Mouse (Mus musculus) liver, embryonic 16.5 days (tissue): ENCODE results near the gene Fdxr. TPM values are rescaled to one million over a fixed set of nuclear protein-coding genes. Genes with fewer than 3 reads are reported as not detected.
A peak's percentile ranks its signal among the peaks of the same experiment; 100 is the strongest.

Source experiments
- ATAC-seq: fragments of 200-750 bp; cut with Nextera tagmentation; 2 replicates; pipeline ENCODE4 v1.8.0; 2017; ENCODE audit warnings: low read depth, mild to moderate bottlenecking, moderate number of reproducible peaks, moderate library complexity
- H3K27ac ChIP-seq: fragments of 300-500 bp; sonication (generic); 2 replicates; pipeline ENCODE4 v1.5.1; 2014; ENCODE audit warnings: mild to moderate bottlenecking, low read length
- H3K27me3 ChIP-seq: fragments of 300-500 bp; sonication (generic); 2 replicates; pipeline ENCODE4 v1.6.1; 2014; ENCODE audit warnings: low read depth, low read length, mixed read lengths; ENCODE audit not compliant: control insufficient read depth, insufficient read depth
- H3K36me3 ChIP-seq: fragments of 300-500 bp; sonication (generic); 2 replicates; pipeline ENCODE4 v1.6.1; 2014; ENCODE audit warnings: mild to moderate bottlenecking; ENCODE audit not compliant: control insufficient read depth, insufficient read depth
- H3K4me1 ChIP-seq: fragments of 300-500 bp; sonication (generic); 2 replicates; pipeline ENCODE4 v1.6.1; 2014; ENCODE audit warnings: low read depth, low read length, mixed read lengths; ENCODE audit not compliant: control insufficient read depth
- H3K4me2 ChIP-seq: fragments of 300-500 bp; sonication (generic); 2 replicates; pipeline ENCODE4 v1.6.1; 2014; ENCODE audit warnings: low read depth, low read length, mixed read lengths
- H3K4me3 ChIP-seq: fragments of 300-500 bp; sonication (generic); 2 replicates; pipeline ENCODE4 v1.5.1; 2014; ENCODE audit warnings: low read depth, mild to moderate bottlenecking, low read length
- H3K9ac ChIP-seq: fragments of 300-500 bp; sonication (generic); 2 replicates; pipeline ENCODE4 v1.6.1; 2014; ENCODE audit warnings: low read depth, low read length
- H3K9me3 ChIP-seq: fragments of 300-500 bp; sonication (generic); replicated peaks from 2 replicates; pipeline ENCODE4 v1.6.1; 2016; ENCODE audit warnings: low read length; ENCODE audit not compliant: control insufficient read depth
- WGBS: fragments of 180-500 bp; shearing (Covaris S2); extraction: QIAGEN DNeasy Blood & Tissue Kit; methylation state at CpG from one replicate; pipeline ENCODE4 v1.1.7; 2014; ENCODE audit not compliant: insufficient replicate concordance; 5-methylcytosine and 5-hydroxymethylcytosine counted together
- polyA plus RNA-seq: library from polyadenylated mRNA; unstranded; fragments of >200 nt; fragmentation: Nextera tagmentation; extraction: Ambion mirVana; gene quantifications from 2 replicates; pipeline ENCODE4 v1.2.1, GENCODE M21; 2015

The Fdxr gene
- polyA plus RNA-seq, 1 experiment from 2014 or later: 21.7 TPM

- Histone ChIP-seq H3K4me1 (peaks cover 7% of the 10 kb centered on the region), H3K27ac (no peak overlapping the region), H3K36me3 (no peaks in the 10 kb centered on the region), H3K4me3 (no peak overlapping the region), H3K9ac (no peak overlapping the region), H3K9me3 (no peaks in the 10 kb centered on the region), H3K27me3 (no peaks in the 10 kb centered on the region), H3K4me2 (no peak overlapping the region)
- WGBS: 47% methylated on average over 7 of the region's 7 CpGs
- no peak for ATAC-seq
Observed at GRCm38 (mm10) chr11:115228430-115228829, 48.4 kb downstream of the Fdxr start.

GRCm38 (mm10) chr11:115227640-115228039 is 49.2 kb downstream of the Fdxr start:
- Histone ChIP-seq H3K27me3 (no peaks in the 10 kb centered on the region), H3K9ac (no peak overlapping the region), H3K4me1 (peaks cover 7% of the 10 kb centered on the region), H3K9me3 (no peaks in the 10 kb centered on the region), H3K27ac (no peak overlapping the region), H3K4me3 (no peak overlapping the region), H3K4me2 (no peak overlapping the region), H3K36me3 (no peaks in the 10 kb centered on the region)
- no peak for ATAC-seq
- WGBS: 57% methylated on average over 12 of the region's 12 CpGs

- ATAC-seq: peak; percentile 30; the same call in 1 of the 2 replicates
- H3K27ac ChIP-seq: no peak overlapping the region
- no peaks in the 10 kb centered on the region for H3K36me3 ChIP-seq
- H3K4me1 ChIP-seq: peaks cover 6% of the 10 kb centered on the region
- no peak overlapping the region for H3K4me2 ChIP-seq
- no peak overlapping the region for H3K4me3 ChIP-seq
- WGBS: 45% methylated on average over 14 of the region's 14 CpGs
- H3K27me3 ChIP-seq: no peaks in the 10 kb centered on the region
- no peaks in the 10 kb centered on the region for H3K9me3 ChIP-seq
- no peak overlapping the region for H3K9ac ChIP-seq
Observed at GRCm38 (mm10) chr11:115226811-115227491, 49.9 kb downstream of the Fdxr start.

- 78% methylated on average over 6 of the region's 6 CpGs for WGBS
- Histone ChIP-seq H3K4me3 (no peak overlapping the region), H3K27ac (no peak overlapping the region)
Observed at GRCm38 (mm10) chr11:115225301-115225700, 51.5 kb downstream of the Fdxr start.

GRCm38 (mm10) chr11:115224889-115225288 is 52.0 kb downstream of the Fdxr start:
- 42% methylated on average over 8 of the region's 8 CpGs for WGBS
- no peak for ATAC-seq
- H3K27ac ChIP-seq: no peak overlapping the region
- H3K4me1 ChIP-seq: no peaks in the 10 kb centered on the region; the same call in none of the 2 replicates
- H3K9ac ChIP-seq: no peak overlapping the region
- H3K4me3 ChIP-seq: no peak overlapping the region
- H3K4me2 ChIP-seq: no peak overlapping the region
- no peaks in the 10 kb centered on the region for H3K9me3 ChIP-seq
- H3K36me3 ChIP-seq: no peaks in the 10 kb centered on the region; the same call in 1 of the 2 replicates
- H3K27me3 ChIP-seq: no peaks in the 10 kb centered on the region

More at GRCm38 (mm10) chr11:115225301-115225700, 51.5 kb downstream of the Fdxr start:
- no peak overlapping the region for H3K9ac ChIP-seq
- no peak for ATAC-seq
- no peaks in the 10 kb centered on the region for H3K9me3 ChIP-seq
- H3K4me2 ChIP-seq: no peak overlapping the region
- H3K27me3 ChIP-seq: no peaks in the 10 kb centered on the region
- no peaks in the 10 kb centered on the region; the same call in none of the 2 replicates for H3K4me1 ChIP-seq
- H3K36me3 ChIP-seq: no peaks in the 10 kb centered on the region; the same call in 1 of the 2 replicates

GRCm38 (mm10) chr11:115223877-115224276 is 53.0 kb downstream of the Fdxr start:
- no peak overlapping the region for H3K4me2 ChIP-seq
- H3K4me3 ChIP-seq: no peak overlapping the region
- 28% methylated on average over 6 of the region's 6 CpGs for WGBS
- no peak overlapping the region for H3K27ac ChIP-seq
- H3K9me3 ChIP-seq: no peaks in the 10 kb centered on the region
- no peaks in the 10 kb centered on the region; the same call in 1 of the 2 replicates for H3K36me3 ChIP-seq
- H3K9ac ChIP-seq: no peak overlapping the region
- peaks cover 7% of the 10 kb centered on the region for H3K4me1 ChIP-seq
- no peak for ATAC-seq
- H3K27me3 ChIP-seq: no peaks in the 10 kb centered on the region

- H3K4me2 ChIP-seq: no peak overlapping the region
- H3K4me1 ChIP-seq: peaks cover 11% of the 10 kb centered on the region
- no peaks in the 10 kb centered on the region; the same call in 1 of the 2 replicates for H3K36me3 ChIP-seq
- H3K27ac ChIP-seq: no peak overlapping the region
- H3K4me3 ChIP-seq: no peak overlapping the region
- H3K9me3 ChIP-seq: no peaks in the 10 kb centered on the region
- no peaks in the 10 kb centered on the region for H3K27me3 ChIP-seq
- no peak for ATAC-seq
- WGBS: 38% methylated on average over 11 of the region's 11 CpGs
- no peak overlapping the region for H3K9ac ChIP-seq
Observed at GRCm38 (mm10) chr11:115223451-115223850, 53.4 kb downstream of the Fdxr start.

GRCm38 (mm10) chr11:115222570-115222969 is 54.3 kb downstream of the Fdxr start:
- H3K27me3 ChIP-seq: no peaks in the 10 kb centered on the region
- no peaks in the 10 kb centered on the region for H3K9me3 ChIP-seq
- peaks cover 13% of the 10 kb centered on the region for H3K4me1 ChIP-seq
- ATAC-seq: no peak
- H3K4me2 ChIP-seq: no peak overlapping the region
- no peak overlapping the region for H3K9ac ChIP-seq
- no peak overlapping the region for H3K27ac ChIP-seq
- WGBS: 59% methylated on average over 5 of the region's 5 CpGs
- H3K4me3 ChIP-seq: no peak overlapping the region
- H3K36me3 ChIP-seq: no peaks in the 10 kb centered on the region; the same call in 1 of the 2 replicates

- Histone ChIP-seq H3K4me1 (peaks cover 13% of the 10 kb centered on the region), H3K4me3 (no peak overlapping the region), H3K9me3 (no peaks in the 10 kb centered on the region), H3K27ac (no peak overlapping the region), H3K4me2 (no peak overlapping the region), H3K27me3 (no peaks in the 10 kb centered on the region), H3K36me3 (no peaks in the 10 kb centered on the region; the same call in 1 of the 2 replicates), H3K9ac (no peak overlapping the region)
- no peak for ATAC-seq
- WGBS: 58% methylated on average over 12 of the region's 12 CpGs
Observed at GRCm38 (mm10) chr11:115222077-115222476, 54.8 kb downstream of the Fdxr start.
